Mouse (Mus musculus) hematopoietic multipotent progenitor cell, adult 10-12 weeks (in vitro differentiated cells): ENCODE results near the gene Pcnx. TPM values are rescaled to one million over a fixed set of nuclear protein-coding genes. Genes with fewer than 3 reads are reported as not detected.

Experiments
- polyA plus RNA-seq: library from polyadenylated mRNA; stranded (reverse); fragments of >175 nt; gene quantifications from 2 replicates; pipeline ENCODE4 v1.2.3, GENCODE M21; 2012; ENCODE audit warnings: low replicate concordance

Gene Pcnx
- 12.1 and 22.3 TPM in 2 replicates for polyA plus RNA-seq

DNA sequence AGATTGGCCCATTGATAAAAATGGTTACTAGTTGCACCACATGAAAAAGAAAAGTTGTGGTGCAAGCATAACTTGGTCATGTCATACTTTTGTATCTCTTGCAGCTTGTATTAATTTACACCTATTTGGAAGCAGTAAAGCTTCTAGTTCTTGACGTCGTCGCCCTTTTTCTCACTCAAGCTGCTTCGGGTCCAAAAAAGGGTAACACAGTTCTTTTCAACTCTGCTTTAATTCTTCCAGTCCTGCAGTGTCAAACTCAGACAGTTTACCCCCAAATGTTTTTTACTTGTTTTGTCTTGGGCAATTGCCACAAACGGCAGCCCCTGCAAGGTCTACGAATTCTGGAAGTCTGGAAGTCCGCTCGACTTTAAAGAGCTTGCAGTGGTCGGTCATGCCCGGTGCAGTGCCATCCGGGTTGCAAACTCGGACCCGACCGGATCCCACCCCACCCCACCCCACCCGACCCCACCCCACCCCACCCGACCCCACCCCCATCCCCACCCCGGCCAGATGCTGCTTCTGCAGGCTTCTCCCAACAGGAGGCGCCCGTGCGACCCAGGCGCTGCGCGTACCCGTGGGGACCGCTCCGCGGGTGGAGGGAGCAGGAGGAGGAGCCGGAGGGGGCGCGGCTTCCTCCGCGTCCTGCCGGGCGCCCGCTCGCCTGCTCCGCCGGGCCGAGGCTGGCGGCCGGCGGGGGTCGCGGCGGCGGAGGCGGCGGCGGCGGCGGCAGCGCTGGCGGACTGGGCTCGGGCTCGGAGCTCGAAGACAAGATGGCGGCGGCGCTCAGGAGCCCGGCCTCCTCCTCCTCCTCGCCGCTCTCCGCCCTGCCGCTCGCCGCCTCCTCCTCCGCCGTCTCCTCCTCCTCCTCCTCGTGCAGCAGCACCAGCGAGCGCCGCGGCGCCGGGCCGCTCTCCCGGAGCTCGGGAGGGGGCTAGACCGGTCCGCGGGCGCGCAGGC is at the start of gene Pcnx:
TSS of gene Pcnx (plus strand) at position 673 of the 957 bp plus-strand sequence.

Other genes with a start within 250 kb of the Pcnx start
- not detected in 2 replicates for gene Ttc9, start 228.8 kb upstream of the Pcnx start, polyA plus RNA-seq
- gene Map3k9, start 78.8 kb upstream of the Pcnx start, polyA plus RNA-seq: 6.7 and 12.2 TPM in 2 replicates